Mouse (Mus musculus) stomach, postnatal 0 days (tissue): Measurements from ENCODE around the gene Sds.

ENCODE experiments used
- CTCF ChIP-seq: IDR thresholded peaks from 2 replicates; pipeline ENCODE4 v1.5.1; 2016; ENCODE audit warnings: antibody characterized with exemption, low read depth, mild to moderate bottlenecking, moderate library complexity
- EP300 ChIP-seq: optimal IDR thresholded peaks from 2 replicates; pipeline ENCODE3; 2016; ENCODE audit warnings: antibody characterized with exemption

DNA sequence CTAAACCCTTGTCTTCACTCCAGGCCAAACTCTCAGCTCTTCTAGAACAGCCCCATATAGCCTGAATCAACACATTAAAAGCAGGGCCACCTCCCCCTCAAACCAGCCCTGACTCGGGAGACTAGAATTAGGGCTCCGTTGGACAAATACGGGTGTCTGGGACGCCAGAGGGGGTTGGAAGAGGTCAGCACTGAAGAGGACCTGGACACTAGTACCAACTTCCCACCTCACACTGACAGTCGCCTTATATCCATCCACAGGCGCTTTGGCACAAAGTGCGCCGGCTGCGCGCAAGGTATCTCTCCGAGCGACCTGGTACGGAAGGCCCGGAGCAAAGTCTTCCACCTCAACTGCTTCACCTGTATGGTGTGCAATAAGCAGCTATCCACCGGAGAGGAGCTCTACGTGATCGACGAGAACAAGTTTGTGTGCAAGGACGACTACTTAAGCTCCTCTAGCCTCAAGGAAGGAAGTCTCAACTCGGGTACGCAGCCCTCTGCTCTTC lies 42.0 kb upstream of the Sds start:
- TF ChIP-seq CTCF (no peak), EP300 (no peak)
